Mouse (Mus musculus) adrenal gland, adult 8-10 months (tissue): ENCODE results near the gene Clpp. TPM values are rescaled to one million over a fixed set of nuclear protein-coding genes. Genes with fewer than 3 reads are reported as not detected.
A peak's percentile ranks its signal among the peaks of the same experiment; 100 is the strongest.

Source experiments
- DNase-seq: peaks from one replicate; pipeline ENCODE4 v3.0.0; 2022
- total RNA-seq, 4 experiments: library from RNA; stranded (reverse); gene quantifications; 2 replicates each; pipeline ENCODE4 v1.2.4; 2022

Clpp gene
- total RNA-seq: 100 to 1,000 TPM; 112 to 127 (median 116) TPM

DNA sequence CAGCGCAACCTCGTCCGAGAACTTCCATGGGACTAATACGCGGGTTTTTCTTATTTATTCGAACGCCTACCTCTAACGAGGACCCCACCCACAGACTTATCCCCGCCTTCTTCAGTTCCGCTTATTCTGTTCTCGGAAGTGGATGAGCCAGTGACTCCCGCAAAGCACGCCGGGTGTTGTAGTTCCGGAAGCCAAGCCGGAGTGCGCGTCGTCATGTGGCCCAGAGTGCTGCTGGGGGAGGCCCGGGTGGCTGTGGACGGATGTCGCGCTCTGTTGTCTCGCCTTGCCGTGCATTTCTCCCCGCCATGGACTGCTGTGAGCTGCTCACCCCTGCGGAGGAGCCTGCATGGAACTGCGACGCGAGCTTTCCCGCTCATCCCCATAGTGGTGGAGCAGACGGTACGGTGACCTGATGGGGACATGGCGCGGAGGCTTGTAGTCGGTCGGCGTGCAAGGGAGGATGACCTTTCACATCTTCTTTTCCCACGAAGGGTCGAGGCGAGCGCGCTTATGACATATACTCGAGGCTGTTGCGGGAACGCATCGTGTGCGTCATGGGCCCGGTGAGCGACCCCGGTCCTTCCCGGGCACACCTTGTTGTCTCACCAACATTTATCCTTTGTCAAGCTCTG, at the start of gene Clpp:
TSS of gene Clpp (plus strand) at position 191 of the 632 bp plus-strand sequence.
- peak; percentile 94 for DNase-seq

DNA sequence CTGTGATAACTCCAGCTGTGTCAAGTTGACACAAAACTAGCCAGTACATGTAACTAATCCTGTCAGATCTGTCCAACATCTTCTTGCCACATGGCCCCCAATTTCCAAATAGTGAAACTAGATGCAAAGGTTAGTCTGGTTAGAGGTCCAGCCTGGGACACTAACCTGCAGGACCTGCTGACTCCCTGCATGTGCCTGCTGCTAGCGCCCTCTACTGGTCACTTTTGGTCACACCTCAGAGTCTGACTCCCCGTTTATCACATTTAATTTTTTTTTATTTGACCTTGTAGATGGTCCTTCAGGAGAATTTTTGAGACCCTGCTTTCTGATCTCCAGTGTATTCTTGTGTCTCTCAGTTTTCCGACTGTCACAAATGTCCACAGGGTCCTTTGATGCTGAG, 39.2 kb upstream of the Clpp start:
- no peak for DNase-seq

DNA sequence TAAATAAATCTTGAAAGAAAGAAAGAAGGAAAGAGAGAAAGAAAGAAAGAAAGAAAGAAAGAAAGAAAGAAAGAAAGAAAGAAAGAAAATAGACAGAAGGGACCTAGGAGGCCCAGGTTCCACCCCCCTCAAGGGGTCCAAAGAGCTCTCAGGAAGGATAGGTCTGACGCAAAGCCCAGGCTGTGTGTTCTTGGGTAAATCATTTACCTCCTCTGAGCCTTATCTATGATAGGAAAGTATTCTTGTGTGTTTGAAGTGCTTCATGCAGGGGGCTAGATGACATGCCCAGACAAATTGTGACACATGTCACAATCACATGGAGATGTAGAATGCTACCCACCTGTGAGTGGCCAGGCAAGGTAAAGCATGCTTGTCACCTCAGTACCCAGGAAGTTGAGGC, 37.5 kb upstream of the Clpp start:
- no peak for DNase-seq

DNA sequence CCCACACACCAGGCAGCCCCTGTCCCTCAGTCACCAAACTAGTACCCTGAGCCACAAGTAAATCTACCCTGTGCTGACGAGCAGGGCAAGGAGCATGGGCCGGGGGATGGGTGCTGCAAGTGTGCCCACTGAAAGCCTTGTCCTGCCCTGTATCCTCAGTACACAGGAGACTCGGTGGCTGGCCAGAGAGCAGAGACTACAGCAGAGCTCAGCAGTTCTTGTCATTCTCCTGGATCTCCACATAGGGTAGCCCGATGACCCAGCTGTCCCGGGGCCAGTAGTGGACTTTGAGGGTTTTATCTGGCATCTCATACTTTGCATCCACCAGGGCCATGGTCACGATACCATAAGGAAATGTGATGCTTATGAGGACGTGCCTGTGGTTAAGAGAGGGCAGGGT, 35.2 kb upstream of the Clpp start:
- no peak for DNase-seq

DNA sequence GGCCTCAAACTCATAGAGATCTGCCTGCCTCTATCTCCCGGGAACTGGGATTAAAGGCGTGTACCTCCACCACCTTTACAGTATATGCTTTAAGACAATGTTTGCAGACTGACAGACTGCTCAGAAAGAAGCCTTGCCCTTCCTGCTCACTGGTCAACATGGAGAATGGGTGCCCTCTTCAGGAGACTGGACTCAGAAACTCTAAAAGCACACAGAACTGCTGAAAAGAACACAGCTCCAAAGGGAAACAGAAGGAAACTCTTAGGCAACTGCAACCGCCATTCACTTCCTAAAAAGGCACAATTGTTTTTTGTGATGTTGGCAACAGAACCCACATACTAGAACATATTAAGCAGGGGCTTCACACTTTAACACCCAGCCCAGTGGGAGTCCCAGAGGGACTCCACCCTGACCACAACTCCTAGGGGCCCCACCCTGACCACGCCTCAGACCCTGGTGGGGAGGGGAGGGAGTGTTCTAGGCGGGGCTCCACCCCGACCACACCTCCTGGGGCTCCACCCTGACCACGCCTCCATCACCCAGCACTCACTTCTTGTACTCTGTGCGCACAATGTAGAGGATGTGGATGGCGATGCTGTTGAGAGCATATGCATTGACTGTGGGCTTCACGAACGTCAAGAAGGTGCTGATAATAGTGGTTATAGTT, 32.2 kb upstream of the Clpp start:
- no peak for DNase-seq

DNA sequence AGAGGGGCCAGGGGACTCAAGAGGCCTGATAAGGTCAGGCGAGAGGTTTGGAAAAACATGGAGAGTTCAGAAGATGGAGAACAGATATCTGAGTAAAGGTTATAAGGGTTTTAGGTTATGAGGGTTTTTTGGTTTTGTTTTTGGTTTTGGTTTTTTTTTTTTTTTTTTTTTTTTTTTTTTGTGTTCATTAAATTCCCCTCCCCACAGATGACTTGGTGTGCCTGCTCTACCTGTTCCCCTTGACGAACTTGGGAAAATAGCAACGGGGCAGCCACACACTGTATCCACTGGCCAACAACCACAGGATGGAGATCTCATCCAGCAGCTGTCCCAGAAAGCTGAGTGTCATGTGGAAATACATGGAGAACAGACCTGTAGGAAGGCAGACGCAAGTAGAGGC, 31.4 kb upstream of the Clpp start:
- no peak for DNase-seq

DNA sequence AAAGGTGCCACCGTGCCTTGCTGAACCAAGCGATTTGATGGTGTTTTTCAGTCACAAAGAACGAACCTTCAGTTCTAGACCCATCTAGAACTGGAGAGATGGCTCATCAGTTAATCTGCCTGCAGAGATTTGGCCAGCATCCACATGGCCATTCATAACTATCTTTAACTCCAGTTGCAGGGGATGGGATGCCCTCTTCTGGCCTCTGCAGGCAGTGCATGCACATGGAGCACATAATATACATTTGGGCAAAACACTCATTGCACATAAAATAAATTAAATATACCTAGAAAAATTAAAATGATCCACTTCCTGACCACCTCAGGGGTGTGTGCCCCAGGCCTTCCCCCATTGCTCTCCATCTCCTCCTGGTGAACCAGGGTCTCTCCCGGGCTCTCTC, 28.2 kb upstream of the Clpp start:
- DNase-seq: no peak

DNA sequence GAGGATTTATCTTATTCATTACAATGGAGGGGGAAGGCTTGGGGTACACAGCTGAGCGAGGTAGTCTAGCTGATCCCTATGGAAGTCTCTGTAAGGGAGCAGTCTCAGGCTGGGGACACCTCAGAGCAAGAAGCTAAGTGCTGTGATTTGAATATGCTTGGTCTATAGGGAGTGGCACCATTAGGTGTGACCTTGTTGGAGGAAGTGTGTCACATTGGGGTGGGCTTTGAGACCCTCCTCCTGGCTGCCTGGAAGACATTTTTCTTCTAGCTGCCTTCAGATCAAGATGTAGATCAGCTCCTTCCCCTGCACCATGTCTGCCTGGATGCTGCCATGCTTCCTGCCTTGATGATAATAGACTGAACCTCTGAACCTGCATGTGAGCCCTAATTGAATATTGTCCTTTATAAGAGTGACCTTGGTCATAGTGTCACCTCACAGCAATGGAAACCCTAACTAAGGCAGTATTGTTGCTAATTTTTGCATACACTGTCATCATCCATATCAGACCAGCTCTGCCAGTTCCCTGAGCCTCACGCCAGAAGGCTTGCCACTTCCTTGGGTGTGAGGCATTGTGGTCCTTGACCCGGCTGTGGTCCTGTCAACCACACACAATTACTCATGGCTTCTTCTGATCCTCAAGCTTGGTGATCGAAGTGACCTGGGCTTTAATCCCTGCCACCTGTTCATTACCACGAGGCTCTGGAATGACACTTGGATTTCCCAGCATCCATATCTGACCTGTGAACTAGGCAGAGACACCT, 27.3 kb upstream of the Clpp start:
- DNase-seq: no peak

DNA sequence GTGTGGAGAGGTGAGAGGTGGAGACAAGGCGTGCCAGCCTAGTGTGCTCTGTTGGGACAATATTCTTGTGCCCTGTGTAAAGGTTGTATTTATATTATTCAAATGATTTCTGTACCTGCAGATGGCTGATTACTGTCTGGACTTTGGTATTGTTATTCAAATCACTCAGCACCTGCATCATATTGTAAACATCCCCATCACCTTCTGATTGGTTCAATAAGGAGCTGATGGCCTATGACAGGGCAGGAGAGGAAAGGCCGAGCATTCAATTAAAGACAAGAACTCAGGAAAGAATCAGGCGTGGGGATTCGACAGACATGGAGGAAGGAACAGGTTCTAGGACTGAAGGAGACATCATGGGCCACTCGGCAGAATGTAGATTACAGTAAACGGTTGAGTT, 26.5 kb upstream of the Clpp start:
- no peak for DNase-seq

DNA sequence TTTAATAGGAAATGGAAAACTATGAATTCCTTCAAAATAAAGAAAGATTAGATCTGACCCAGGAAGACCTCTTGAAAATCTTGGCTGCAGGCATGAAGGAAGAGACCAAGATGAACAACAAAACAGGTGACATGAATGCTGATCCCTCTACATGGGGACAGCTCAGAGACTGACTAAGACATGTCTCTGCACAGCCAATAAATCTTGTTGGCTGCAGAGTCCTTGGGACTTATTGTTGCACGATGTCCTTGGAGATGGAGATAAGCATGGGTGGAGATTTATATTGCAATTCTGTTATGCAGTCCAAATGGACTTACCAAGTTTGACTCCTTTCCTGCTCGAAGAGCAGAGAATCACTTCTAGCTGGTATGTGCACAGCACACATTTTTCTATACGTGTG, 20.8 kb upstream of the Clpp start:
- peak; percentile 55 for DNase-seq

DNA sequence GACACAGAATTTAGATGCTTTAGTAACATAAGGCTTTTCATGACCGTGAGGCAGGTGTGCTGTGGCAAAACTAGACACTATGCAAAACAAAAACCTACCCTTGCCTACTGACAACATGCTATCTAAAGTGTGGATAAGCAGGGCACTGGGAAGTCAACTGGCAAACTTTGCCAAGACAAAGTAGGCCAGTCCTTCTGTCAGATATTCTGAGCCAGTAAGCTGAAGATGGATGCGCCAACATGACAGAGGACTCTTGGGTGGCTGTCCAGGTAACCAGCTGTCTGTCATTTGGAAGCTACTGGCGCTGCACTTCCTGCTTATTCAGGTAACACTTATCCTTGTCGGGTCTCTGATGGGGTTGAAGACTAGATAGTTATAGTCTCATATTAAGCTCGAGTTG, 20.0 kb upstream of the Clpp start:
- DNase-seq: no peak

DNA sequence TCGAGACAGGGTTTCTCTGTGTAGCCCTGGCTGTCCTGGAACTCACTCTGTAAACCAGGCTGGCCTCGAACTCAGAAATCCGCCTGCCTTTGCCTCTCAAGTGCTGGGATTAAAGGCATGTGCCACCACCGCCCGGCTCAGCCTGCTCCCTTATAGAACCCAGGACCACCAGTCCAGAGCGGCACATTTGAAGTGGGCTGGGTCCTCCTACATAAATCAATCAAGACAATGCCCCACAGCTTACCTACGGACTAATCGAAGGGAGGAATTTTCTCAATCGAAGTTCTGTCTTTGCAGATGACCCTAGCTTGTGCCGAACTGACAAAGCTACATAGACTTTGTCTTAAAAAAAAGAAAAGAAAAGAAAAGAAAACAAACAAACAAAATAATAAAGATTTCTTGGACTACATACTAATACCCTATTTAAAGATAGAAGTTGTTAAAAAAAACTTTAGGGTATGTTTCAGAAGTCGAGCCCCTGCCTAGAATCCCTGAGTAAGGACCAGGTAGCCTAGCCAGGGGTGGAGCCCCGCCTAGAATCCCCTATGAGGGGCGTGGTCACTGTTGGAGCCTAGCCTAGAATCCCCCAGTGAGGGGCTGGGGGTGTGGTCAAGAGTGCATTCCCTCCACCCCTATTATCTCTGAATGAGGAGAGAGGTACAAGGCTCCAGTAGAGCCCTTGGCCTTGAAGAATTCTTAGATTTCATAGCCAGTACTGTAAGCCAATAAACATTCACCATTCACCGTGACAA, 16.0 kb upstream of the Clpp start:
- no peak for DNase-seq

DNA sequence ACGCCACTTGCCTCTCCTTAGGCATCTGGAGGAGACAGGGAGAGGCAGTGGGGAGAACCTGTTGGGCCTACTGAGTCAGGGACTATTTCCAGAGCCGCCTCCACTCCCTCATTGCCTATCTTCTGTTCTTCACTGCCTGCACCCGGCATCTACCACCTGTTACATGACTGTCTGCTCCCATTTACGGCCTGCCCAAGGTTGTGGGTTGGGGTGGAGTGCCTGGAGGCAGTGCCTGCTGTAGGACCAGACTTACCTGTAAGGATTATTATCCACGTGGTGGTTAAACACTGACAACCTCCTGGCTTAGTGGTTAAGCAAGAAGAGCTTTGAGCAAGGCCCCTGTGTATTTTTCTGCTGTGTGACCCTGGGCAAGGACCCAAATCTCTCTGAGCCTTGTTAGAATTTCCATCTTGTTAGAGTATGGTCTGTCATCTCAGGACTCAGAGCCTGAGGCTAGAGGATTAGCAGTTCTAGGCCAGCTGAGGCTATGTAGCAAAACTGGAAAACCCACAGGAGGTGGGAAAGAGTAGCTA, 15.3 kb upstream of the Clpp start:
- DNase-seq: no peak

DNA sequence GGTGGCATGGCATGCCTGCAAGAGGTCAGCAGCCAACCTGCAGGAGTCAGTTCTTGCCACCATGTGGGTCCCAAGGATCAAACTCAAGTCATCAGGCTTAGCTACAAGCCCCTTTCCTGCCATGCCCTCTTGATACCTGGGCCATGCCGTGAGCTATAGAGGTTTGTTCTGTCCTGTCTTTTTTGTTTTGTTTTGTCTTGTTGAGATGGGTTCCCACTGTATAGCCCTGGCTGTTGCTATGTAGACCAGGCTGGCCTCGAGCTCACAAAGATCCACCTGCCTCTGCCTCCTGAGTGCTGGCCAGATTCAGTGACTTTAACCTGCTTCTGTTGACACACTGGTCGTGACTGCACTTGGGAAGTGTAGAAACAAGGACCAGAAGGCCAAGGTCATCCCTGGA, 14.7 kb upstream of the Clpp start:
- no peak for DNase-seq

DNA sequence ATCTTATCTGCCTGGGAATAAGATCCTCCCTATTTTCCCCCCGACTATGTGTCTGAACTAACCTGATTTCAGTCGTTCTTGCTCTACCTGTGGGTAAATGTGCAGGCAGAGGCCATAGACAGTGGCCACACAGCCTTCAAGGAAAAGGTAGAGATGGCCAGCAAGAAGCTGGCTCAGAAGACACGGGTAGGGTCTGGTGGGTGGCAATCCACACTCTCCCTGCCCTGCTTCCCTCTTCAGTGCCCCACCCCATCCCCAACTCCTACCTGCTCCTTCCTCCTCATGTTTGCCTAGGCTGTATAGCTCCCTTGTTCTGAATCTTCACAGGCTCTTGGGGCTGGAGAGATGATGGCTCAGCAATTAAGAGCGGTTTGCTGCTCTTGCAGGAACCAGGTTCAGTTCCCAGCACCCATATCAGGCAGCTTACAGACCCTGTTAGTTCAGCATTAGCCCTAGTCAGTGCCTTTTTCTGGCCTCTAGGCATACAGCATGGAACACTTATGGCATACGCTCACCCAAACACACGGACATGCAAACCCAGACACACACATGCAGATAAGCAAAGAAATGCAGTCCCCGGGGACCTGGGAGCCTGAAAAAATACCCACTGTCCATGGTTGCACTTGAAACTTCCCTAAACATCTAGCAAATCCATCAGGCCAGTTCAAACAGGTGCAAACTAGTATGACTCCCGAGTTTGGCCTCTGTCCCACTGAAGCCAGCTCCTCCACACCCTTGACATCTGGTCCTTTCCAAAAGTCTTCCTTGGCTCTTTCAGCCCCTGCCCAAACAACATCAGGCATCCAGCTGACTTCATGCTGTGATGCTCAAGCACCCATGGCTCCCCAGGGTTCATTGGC, 13.3 kb upstream of the Clpp start:
- DNase-seq: no peak

DNA sequence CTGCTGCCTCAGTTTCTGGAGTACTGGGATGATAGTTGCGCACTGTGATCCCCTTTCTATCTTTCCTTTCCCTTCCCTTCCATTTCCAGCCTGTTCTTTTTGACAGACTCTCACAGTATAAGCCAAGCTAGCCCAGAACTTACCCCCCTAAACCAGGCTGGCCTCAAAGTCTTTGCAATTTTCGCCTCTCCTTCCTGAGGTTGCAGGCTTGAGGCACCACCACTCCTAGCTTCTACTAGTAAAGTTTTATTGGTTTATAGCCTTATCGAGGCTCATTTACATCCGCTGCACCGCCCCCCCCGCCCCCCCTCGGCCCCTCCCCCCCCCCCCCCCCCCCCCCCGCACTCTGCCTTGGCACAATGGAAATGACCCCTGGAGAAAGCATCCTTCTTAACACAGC, 10.6 kb upstream of the Clpp start:
- no peak for DNase-seq

DNA sequence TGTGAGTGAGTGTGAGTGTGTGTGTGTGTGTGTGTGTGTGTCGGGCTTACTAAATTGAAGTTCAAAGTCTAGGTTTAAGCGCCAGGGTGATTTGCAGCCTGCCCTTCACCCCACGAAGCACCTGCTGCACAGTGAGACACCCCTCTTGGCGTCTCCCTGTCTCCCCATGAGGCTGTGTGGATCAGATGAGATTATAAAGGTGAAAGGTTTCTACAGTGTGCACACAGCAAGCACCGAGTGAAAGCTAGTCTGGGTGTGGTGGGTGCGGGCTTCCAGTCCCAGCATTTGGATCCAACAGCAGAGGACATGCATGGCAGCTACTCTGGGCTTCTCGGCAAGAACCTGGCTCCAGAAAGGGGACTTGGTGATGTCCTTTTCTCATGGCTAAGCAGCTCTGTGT, 9.1 kb upstream of the Clpp start:
- DNase-seq: no peak

DNA sequence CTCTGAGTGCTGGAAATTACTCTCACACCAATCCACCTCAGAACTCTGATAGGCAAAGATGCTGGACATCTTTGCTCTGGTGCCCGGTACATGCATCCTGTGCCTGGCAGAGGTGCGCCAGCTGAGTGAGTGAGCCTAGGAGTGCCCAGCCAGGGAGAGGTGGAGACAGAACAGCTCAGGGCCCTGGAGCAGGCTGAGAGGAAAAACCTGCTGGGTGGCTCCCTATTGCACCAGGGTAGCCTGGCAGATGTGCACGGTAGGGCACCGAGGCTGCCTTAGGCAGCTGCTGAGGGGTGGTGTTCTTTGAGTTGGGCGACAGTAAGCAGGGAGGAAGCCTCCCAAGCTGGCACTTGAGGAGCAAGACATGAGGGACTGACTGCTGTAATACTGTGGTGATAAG, 8.1 kb upstream of the Clpp start, which contains the start of gene Acer1:
TSS of gene Acer1 (minus strand) at position 114 of the 400 bp plus-strand sequence.
- no peak for DNase-seq

DNA sequence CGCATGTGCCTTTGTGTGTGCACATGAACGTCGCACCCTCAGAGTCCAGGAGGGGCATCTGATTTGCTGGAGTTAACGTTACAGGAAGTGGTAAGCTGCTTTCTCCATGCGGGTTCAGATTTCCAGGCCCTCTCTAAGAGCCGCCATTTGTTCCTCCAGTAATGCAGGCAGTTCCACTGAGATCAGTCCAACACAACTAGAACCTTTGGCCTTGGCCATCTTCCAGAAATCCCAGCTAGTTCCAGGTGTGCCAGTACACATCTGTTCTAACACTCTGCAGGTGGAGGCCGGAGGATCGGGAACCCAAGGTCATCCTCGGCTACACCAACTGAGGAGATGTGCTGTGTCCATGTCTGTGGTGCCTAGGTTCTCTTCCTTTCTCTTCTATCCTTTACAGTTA, 5.2 kb upstream of the Clpp start:
- DNase-seq: no peak

DNA sequence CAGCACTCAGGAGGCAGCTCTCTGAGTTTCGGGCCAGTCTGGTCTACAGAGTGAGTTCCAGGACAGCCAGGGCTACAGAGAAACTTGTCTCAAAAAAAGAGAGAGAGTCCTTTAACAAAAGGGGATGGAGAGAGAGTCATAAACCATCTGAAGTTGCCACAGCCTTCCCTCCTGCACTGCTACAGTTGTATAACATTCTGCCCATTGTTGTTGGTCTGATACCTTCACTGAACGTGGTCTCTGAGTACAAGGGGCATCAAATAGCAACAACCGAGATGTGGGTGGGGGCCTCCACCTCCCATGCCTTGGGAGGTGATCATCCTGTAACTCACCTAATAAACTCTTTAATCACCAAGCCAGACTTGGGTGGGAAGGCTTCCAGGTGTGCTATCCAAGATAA, 4.4 kb upstream of the Clpp start:
- no peak for DNase-seq

DNA sequence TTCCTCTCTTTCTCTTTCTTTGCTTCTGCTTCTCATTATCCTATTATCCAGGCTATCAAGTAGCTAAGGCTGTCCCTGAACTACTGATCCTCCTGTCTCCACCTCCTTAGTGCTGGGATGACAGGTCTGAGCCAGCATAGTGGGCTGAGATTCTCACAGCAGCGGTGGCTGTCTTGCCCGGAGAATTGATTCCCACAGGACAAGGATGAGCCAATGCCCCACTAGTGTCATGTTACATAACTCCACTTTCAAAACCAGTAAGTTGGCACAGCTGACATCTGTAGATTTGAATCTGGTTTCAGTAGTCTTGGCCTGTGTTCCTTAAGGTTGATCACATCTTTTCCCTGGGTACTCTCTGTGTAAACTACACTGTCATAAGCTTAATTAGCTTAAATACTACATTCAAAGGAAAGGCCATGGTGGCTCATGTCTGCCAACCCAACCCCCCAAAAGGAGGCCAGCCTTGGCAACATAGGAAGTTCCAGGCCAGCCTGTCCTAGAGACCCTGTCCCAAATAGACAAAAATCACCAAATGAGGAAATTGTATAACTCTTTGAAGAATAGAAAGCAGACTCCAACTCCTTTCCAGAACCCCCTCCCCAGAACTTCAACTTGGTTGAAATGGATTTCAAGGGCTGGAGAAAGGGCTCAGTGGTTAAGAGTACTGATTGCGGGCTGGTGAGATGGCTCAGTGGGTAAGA, 3.9 kb upstream of the Clpp start:
- no peak for DNase-seq
